Mouse (Mus musculus) layer of hippocampus, adult 18-20 months (tissue): ENCODE results near the gene Atp6v0a2. TPM values are rescaled to one million over a fixed set of nuclear protein-coding genes. Genes with fewer than 3 reads are reported as not detected.
"Not testable (repeated sequence)": the region's sequence is repeated elsewhere in the genome, so short reads cannot be mapped to it uniquely, and the experiment has no call there.

Source experiments
- DNase-seq, 2 experiments: peaks; one replicate each; pipeline ENCODE4 v3.0.0; 2022; ENCODE audit warnings: low spot score in 2 of 2
- long read RNA-seq: library from polyadenylated mRNA; stranded (forward); transcript quantifications from one replicate; pipeline ENCODE4 v2.0.0, GENCODE M21; 2021
- total RNA-seq, 2 experiments: library from RNA; stranded (reverse); gene quantifications; 2 replicates each; pipeline ENCODE4 v1.2.3; 2021

Atp6v0a2 gene
- 10 to 100 TPM; 52.9 to 55.4 TPM for total RNA-seq
- long read RNA-seq, full-length matches to known transcripts: 121 of 152 reads
- long read RNA-seq, partial matches to known transcripts: 12 of 152 reads
- long read RNA-seq, other reads (novel, unspliced or antisense): 19 of 152 reads

DNA sequence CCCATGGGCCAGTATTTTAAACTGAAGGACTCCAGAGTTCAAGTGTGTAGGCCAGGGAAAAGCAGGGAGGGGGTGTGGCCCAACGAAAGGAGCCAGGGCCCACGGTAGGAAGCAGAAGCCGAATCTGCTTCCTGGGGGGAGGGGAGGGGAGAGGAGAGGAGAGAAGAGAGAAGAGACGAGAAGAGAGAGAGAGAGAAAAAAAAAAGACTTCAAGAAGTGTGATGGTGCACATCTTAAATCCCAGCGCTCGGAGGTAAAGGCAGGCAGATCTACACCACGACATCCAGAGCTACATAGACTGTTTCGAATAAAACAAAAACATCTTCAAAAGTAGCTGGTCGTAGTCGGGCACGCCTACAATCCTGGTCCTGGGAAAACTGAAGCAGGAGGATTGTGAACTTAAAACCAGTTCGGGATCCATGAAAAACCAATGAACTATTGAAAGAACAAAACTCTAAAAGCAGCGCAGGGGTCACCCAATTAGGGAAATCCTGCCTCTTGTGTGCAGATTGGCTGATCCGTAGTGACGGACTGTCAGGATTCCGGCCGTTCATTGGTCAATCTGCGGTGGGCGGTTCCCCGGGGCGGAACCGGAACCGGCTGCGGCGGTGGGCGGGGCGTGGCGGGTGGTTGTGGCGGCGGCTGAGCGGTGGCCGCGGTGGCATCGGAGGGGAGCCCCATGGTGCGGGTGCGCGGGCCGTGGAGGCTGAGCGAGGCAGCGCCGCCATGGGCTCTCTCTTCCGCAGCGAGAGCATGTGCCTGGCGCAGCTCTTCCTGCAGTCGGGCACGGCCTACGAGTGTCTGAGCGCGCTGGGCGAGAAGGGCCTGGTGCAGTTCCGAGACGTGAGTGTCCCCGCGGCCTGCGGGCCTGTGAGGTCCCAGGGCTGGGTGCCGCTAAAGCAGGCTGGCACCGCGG is at the start of gene Atp6v0a2:
Gene Atp6v0a2, plus strand, starts transcription at position 129 of the 916 bp plus-strand sequence.
- DNase-seq: peak; percentile 90 to 95

DNA sequence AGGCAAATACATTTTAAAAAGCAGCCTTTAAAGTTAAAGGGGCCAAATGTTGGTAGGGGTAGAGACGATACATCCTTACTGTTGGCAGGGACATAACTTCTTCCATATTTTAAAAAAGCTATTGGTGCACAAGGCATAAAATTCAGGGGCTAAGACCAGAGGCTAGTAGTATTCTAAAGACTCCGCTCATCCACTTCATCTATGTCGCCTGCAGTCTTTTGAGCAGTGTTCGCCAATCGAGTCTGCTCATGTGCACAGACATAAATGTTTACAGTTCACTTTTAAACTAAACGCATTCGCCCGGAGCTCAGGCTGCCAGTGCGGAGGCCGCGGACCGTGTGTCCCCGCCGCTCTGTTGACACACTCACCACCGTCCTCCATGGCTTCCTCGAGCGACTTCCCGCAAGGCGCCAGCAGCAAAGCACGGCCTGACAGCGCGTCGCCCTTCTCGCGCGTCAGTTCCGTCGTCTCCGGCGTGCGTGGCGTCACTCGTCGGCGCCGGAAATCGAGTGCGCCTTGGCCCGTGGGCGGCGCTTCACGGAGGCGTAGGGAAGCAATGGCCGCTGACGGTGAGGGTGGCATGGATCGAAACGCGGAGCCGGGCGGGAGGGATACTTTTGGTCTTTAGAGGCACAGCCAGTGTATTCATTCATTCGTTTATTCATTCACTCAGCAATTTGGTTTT is 49.6 kb upstream of the Atp6v0a2 start, which contains the start of the genes Eif2b1 and Gtf2h3:
Gene Eif2b1, minus strand, starts transcription at position 499 of the 685 bp plus-strand sequence.
Gene Gtf2h3, plus strand, starts transcription at position 508 of the 685 bp plus-strand sequence.
- peak; percentile 89 to 97 for DNase-seq

DNA sequence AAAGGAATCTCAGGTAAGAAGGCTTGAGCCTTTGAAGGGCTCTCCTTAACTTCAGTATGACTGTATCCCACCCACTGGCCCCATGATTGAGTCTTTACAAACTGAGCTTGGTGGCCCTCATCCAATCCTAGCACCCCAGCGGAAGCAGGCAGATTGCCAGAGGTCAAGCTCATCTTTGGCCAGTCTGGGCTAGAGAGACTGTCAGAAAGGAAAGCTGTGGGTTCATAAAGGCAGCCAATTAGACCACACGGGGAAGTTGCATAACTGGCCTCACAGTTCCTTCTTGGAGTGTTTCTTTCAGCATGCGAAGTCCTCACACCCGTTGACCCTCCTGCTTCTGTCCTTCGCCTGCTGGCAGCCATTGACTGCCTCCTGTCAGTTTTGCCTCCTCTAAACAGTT is 45.9 kb upstream of the Atp6v0a2 start:
- no peak for DNase-seq

DNA sequence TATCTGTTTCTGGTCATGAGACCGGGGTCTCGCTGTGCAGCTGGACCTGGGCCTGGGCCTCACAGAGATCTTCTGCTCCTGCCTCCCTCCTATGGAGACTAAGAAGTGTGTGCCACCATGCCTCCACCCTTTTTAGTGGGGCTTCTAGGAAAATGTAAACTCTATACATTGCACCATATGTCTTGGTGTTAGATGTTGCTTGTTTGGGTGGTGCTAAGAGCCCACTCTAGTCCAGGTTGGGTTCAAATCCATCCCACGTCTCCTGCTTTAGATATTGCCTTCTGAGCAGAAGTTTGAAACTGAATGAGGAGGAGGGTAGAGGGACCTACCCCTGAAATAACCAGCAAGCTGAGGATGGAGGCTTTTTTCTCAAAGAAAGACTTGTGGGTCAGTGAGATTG is 35.6 kb upstream of the Atp6v0a2 start:
- no peak for DNase-seq

DNA sequence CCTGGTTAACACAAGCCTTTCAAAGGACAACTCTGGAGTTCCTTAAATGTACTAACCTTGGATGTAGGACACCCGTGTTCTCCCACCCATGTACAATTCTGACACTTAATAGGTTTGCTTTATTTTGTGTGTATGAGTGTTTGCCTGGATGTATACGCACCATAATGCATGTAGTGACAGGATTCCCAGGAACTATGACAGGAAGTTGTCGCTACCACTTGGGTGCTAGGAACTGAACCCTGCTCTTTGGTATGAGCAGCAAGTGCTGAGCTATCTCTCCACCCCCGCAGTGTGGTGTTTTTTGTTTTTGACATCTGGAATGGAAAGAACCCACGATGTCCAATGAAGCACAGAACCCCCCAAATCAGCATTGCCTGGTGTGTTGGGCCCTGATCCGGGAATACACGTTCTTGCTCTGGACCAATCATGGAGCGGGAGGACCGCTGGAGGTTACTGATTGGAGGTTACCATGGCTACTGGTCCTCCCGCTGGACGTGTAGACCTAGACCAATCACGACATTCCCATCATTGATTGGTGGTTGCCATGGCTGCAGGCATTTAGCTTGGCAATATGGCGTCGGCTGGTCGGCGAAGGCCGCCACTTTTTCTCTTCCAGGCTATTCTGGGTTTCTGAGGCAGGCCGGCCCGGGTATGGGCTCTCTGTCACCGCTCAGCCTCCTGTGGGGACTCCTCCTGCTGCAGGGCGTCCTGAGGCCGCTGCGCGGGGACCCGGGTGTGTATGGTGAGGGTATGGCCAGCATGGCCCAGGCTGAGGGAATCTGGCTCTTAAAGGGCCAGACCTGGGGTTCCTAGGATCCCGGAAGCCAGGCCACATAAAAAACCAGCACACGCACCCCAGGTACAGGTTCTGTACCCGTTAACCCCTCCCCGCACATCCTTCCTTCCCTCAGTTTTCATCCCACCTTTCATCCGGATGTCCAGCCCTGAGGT is 29.9 kb upstream of the Atp6v0a2 start:
- DNase-seq: peak; percentile 91 to 97

DNA sequence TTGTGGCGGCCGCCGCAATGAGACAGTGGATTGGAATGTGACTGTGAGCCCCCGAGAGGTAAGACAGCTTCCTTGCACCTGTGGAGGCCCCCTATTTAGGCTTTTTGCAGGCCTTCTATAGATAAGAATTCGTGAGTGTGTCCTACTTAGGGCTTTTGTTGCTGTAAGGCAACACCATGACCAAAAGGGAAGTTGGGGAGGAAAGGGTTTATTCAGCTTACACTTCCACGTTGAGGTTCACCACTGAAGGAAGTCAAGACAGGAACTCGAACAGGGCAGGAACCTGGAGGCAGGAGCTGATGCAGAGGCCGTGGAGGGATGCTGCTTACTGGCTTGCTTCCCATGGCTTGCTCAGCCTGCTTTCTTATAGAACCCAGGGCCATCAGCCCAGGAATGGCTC is 28.6 kb upstream of the Atp6v0a2 start:
- DNase-seq: not testable (repeated sequence)

DNA sequence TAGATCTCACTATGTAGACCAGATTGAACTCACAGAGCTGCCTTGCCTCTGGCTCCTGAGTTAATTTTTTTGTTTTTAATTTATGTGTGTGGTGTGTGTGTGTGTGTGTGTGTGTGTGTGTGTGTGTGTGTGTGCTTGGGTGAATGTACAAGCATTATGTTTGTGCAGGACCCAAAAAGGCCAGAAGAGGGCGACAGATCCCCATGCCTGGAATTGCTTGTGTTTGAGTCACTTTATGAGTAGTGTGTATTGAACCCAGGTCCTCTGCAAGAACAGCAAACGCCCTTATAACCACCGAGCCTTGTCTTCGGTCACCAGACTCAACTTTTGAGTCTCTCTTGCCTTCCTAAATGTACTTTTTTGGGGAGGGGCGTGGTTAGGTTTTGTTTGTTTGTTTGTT is 26.0 kb upstream of the Atp6v0a2 start:
- DNase-seq: peak in 1 of 2 experiments; percentile 61

DNA sequence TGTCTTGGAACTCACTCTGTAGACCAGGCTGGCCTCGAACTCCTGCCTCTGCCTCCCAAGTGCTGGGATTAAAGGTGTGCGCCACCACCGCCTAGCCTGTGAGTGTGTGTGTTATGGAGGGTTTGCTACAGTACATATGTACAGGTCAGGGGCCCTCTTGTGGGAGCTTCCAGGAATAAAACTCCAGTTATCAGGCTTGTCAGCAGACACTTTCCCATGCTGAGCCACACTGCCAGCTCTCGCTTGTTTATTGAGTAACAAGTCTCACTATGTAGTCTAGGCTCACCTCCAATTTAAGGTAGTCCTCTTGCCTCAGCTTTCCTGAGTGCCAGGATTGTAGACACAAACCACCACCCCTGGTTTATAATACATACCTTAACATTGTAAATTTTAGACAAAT is 24.1 kb upstream of the Atp6v0a2 start:
- no peak for DNase-seq

DNA sequence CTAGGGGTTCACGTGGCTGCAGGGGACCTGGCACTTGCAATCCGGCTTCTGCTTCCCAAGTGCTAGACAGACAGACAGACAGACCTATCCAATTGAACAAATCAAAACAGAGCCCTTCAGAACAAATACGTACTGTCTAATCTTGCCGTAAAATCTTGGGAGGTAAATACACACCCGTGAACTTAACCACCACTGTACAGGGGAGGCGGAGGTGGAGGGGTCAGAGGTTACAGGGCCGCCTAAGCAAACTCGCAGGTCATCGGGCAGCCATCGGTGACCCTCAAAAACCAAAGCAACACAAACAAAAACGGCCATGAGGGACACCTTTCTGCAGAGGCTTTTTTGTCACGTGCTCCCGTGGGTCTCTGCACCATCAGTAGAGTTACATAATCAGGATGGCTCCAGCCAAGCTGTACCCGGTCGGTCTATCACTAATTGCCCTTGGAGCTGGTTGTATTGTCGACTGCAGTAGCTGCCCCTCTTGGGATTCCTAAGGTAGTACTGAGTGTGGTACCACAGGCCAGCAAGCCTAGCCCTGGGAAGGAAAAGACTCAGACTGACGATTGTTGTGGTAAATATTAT is 23.2 kb upstream of the Atp6v0a2 start:
- no peak for DNase-seq

DNA sequence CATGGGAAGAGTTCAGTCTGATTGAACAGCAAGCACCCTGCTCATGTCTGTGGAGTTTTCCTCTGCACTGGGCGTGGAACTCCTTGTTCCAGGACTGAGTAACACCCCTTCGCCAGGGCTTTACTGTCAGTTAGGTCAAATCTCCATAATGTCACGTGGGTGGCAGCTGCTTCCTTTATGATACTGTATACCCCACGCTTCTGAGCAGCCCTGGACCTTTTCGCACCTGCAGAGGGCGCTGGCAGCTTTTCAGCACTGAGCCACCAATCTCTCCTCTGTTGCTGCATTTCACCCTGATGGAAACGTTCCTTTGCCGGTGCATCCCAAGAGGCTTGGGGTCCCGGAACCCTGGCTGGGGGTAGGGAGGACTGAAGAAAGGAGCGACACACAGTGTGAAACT is 17.4 kb upstream of the Atp6v0a2 start:
- no peak for DNase-seq

DNA sequence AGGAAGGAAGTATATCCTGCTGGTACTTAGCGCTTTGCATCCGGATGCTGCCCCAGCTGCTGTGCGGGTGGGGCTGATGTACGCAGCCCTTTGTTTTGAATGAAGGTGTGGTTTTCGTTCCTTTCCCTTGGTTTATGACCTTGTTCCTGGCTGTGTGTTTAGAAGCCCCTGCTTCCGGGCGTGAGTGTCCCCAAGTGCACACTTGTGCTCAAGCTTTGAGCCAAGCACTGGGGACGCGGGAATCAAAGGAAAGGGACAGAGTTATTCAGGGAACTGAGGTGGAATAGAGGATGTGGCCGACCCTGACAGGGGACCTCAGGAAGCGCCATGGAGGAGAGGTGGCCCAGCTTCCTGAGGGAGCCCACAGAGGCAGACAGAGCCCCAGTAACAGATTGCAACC is 13.7 kb upstream of the Atp6v0a2 start:
- DNase-seq: no peak

DNA sequence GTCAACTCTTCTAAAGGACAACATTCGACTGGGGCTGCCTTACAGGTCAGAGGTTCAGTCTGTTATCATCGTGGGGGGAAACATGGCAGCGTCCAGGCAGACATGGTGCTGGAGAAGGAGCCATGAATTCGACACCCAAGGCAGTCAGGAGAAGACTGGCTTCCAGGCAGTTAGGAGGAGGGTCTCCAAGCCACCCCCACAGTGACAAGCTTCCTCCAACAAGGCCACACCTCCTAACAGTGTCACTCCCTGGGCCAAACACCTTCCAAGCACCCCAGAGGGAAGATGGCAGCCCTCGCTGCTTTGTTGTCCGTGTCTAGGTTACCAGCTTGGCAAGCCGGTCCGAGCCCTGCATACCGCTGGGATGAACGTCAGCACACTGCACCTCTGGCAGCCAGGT is 9.7 kb upstream of the Atp6v0a2 start:
- no peak for DNase-seq

DNA sequence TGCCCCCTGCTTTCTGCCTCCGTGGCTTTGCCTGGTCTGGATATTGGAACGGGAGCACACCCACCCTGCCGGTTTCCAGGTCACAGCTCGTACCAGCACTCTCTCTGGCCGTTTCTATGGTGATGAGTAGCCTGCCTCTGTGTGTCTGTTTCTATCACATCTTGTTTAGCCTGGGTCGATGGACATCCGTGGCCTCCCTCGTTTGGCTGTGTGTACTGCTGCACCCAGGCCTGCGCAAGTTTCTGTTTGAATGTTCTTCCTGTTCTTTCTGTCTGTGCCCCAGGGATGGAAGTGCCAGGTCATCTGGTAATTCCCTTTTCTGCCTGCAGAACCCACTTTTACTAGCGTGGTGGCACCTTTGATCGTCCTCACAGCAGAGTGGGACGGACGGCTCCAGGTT is 7.0 kb upstream of the Atp6v0a2 start:
- no peak for DNase-seq

DNA sequence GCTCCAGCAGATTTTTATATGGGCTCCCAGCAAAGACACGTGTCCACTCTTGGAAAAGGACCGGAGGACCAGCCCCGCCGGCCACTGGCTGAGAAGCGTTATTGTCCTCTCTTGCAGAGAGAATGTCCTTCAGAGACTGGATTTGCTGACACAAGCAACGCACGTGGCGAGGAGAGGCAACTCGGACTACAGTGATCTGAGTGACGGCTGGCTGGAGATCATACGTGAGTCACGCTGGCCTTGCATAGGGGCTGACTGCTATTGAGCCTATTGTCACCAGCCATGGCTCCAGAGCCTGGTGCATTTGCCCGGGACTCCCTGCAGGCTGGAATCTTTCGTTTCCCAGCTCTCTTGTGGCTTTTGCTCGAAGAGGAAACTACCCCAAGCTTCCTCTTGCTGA is 5.5 kb upstream of the Atp6v0a2 start:
- no peak for DNase-seq

DNA sequence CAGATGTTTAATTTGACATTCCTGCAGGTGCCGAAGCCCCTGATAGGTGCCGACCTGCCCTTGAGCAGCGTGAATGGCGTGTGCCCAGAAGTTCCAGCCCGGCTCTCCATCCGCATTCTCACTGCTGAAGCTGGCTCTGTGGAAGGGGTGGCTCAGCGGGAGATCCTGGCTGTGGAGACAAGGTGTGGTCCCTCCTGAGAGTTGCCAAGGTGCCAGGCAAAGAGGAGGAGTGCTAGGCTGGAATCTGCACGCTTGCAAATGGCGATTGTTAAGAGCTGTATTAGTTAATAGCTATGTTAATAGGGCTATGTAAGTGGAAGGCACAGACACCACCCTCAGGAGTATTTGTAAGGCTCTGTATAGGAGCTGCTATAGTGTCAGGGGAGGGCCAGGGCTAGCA is 4.1 kb upstream of the Atp6v0a2 start:
- no peak for DNase-seq

DNA sequence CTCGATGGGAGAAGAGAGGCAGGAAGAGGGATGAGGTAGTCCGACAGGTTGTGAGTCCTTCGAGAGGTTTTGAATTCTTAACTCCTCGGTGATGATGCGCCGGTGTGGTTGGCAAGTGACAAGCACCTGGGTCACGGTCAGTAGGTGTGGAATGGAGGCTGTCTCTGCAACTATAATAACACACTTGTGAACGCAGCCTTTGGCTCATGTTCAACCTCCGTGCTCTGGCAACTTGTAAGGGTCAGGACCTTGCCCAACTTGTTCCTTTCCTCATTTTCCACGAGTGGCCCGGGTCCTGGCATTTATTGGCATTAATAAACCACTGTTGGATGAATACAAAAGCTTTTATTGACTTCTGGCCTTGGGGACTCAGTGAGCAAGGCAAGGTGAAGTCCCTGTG is 1.3 kb downstream of the Atp6v0a2 start:
- DNase-seq: no peak

DNA sequence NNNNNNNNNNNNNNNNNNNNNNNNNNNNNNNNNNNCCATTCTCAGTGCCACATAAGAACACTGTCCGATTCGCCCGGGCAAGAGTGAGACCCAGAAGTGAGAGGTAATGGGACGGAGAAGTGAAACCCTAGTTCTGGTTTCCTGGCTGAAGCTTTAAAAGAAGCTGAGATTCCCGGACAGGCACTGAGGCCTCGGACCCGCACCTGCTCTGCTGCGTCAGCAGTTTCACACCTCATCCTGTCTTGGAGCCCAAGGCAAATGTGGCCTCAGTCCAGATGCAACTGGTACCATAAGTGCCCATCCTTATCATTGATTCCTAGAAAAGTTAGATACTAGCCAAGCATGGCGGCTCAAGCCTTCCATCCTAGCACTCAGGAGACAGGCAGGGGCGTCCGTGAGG is 3.3 kb downstream of the Atp6v0a2 start:
- no peak for DNase-seq

DNA sequence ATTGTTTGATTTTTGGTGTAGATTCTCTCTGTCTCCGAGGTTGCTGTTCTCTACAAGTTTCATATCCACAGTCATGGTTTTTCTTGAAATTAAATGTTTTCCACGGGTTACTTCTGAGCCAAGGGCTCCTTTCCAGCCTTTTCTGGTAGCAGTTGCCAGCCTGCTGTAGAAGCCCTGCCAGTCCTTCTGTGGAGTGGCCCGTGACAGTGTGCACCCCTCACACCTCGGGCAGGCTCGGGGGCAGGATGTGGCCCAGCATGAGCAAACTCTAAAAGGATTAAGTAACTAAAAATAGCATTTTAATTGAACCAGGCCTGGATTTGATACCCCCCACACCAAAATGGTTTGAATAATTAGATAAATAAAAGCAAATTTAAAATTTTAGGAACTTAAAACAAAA is 4.1 kb downstream of the Atp6v0a2 start:
- DNase-seq: no peak

DNA sequence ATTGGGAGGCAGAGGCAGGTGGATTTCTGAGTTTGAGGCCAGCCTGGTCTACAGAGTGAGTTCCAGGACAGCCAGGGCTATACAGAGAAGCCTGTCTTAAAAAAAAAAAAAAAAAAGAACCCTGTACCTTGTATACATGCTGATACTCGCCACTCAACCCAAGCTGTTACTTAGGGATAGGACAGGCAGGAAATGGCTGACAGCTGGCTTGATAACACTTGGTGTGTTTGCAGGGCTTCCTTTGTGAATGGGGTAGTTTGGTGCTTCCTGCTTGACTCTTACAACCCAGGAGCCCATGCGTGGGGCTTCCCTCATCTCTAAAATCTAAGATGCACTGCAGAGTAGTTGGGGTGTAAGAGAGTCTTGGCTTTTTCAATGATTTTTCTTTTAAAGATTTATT is 5.0 kb downstream of the Atp6v0a2 start:
- no peak for DNase-seq

DNA sequence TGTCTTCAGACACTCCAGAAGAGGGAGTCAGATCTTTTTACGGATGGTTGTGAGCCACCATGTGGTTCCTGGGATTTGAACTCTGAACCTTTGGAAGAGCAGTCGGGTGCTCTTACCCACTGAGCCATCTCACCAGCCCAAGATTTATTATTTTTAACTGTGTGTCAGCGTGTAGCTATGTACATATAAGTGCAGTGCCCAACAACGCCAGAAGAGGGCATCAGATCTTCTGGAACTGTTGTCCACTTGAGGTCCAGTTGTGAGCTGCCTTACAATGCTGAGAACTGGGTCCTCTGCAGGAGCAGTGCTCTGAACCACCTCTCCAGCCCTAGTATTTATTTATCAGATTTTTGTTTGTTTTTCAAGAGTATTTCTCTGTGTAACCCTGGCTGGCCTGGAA is 6.7 kb downstream of the Atp6v0a2 start:
- not testable (repeated sequence) for DNase-seq

DNA sequence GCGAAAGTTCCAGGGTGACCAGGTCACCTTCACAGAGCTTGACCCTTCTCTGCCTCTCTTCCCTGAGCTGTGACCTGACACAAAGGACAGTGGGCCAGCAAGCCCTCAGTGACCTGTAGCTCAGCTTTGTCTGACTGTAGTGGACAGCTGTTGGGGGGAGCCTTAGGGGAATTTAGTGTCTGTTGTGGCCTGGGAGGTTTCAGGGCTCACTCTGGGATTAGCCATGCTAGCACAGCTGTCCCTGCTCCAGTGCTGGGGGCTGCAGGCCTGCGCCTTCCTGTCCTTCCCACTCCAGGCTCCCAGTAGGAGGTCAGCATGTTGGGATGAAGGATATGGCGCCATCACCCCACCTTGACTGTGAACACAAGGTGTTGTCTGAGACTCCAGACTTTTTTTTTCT is 7.8 kb downstream of the Atp6v0a2 start:
- no peak for DNase-seq
